Mouse (Mus musculus) heart, postnatal 4 days (tissue): ENCODE measurements around the gene Mmp19. TPM values are rescaled to one million over a fixed set of nuclear protein-coding genes. Genes with fewer than 3 reads are reported as not detected.

ENCODE experiments used
- total RNA-seq, 2 experiments: library from RNA; stranded (reverse); gene quantifications; 2 replicates each; pipeline ENCODE4 v1.2.3; 2021

Gene Mmp19
- total RNA-seq, 2 experiments from 2014 or later, result 2.3 to 2.9 TPM

Other genes with a start within 250 kb of the Mmp19 start
- 1 to 10 TPM; 6.9 to 8.3 TPM for gene Zc3h10, start 243.1 kb upstream of the Mmp19 start, total RNA-seq
- 1,000 to 10,000 TPM; 2,410 to 2,531 TPM for gene Rpl41, start 241.6 kb upstream of the Mmp19 start, total RNA-seq
- gene Pa2g4, start 224.9 kb upstream of the Mmp19 start, total RNA-seq, result 10 to 100 TPM; 81.9 to 82.5 TPM
- 1 to 10 TPM; 7.1 to 8.2 TPM for gene Erbb3, start 201.3 kb upstream of the Mmp19 start, total RNA-seq
- 100 to 1,000 TPM; 505 to 516 TPM for gene Rps26, start 164.2 kb upstream of the Mmp19 start, total RNA-seq
- 1 to 10 TPM; 1.7 to 2.4 TPM for gene Ikzf4, start 144.9 kb upstream of the Mmp19 start, total RNA-seq
- 10 to 100 TPM; 11.6 to 12.1 TPM for gene Suox, start 116.8 kb upstream of the Mmp19 start, total RNA-seq
- 10 to 100 TPM; 65.1 to 66.3 TPM for gene Rab5b, start 94.6 kb upstream of the Mmp19 start, total RNA-seq
- 1 to 10 TPM; 1.3 to 1.8 TPM for gene Pmel, start 86.7 kb upstream of the Mmp19 start, total RNA-seq
- 10 to 100 TPM; 59.2 to 63.1 TPM for gene Cdk2, start 85.9 kb upstream of the Mmp19 start, total RNA-seq
- gene Dgka, start 46.1 kb upstream of the Mmp19 start, total RNA-seq, result 1 to 10 TPM; 5.3 to 6.5 TPM
- 10 to 100 TPM; 20.3 to 21.9 TPM for gene Pym1, start 43.0 kb upstream of the Mmp19 start, total RNA-seq
- gene Dnajc14, start 13.2 kb downstream of the Mmp19 start, total RNA-seq, result 10 to 100 TPM; 45.0 to 48.0 TPM
- gene Tmem198b, start 13.5 kb downstream of the Mmp19 start, total RNA-seq, result 10 to 100 TPM; 12.8 to 15.4 TPM
- 10 to 100 TPM; 56.1 to 57.3 TPM for gene Sarnp, start 26.4 kb downstream of the Mmp19 start, total RNA-seq
- gene Ormdl2, start 30.7 kb downstream of the Mmp19 start, total RNA-seq, result 10 to 100 TPM in 1 of 2 experiments, 1 to 10 TPM in 1; 9.5 to 10.1 TPM
- 1 to 10 TPM; 3.8 to 4.1 TPM for gene Gdf11, start 100.8 kb downstream of the Mmp19 start, total RNA-seq
- gene Cd63, start 110.1 kb downstream of the Mmp19 start, total RNA-seq, result 100 to 1,000 TPM; 216 to 226 TPM
- 1 to 10 TPM; 5.3 to 5.6 TPM for gene Rdh5, start 132.0 kb downstream of the Mmp19 start, total RNA-seq
- gene Bloc1s1, start 133.1 kb downstream of the Mmp19 start, total RNA-seq, result 100 to 1,000 TPM; 152 to 180 TPM
- gene Itga7, start 142.9 kb downstream of the Mmp19 start, total RNA-seq, result 10 to 100 TPM; 69.6 to 78.5 TPM
- under 1 TPM in 1 of 2 experiments, not detected in 1; 0.21 TPM for gene Mettl7b, start 170.1 kb downstream of the Mmp19 start, total RNA-seq
- gene Olfr9, start 198.5 kb downstream of the Mmp19 start, total RNA-seq, result not detected
- gene Olfr763, start 219.9 kb downstream of the Mmp19 start, total RNA-seq, result not detected
- not detected for gene Olfr764-ps1, start 249.0 kb downstream of the Mmp19 start, total RNA-seq